Mouse (Mus musculus) megakaryocyte, embryonic 14.5 days (primary cell): ENCODE measurements around the gene Nr0b2. TPM values are rescaled to one million over a fixed set of nuclear protein-coding genes. Genes with fewer than 3 reads are reported as not detected.

Experiments used
- H3K27me3 ChIP-seq: replicated peaks from 2 replicates; pipeline ENCODE3; 2012; ENCODE audit warnings: inconsistent platforms
- H3K36me3 ChIP-seq: replicated peaks from 2 replicates; pipeline ENCODE3; 2012; ENCODE audit warnings: low read length, inconsistent platforms, mixed read lengths
- H3K4me1 ChIP-seq: 2 replicates; pipeline ENCODE4 v1.6.1; 2012; ENCODE audit warnings: inconsistent platforms
- H3K4me3 ChIP-seq: replicated peaks from 2 replicates; pipeline ENCODE3; 2012; ENCODE audit warnings: moderate library complexity, mild to moderate bottlenecking, inconsistent platforms
- H3K9me3 ChIP-seq: 2 replicates; pipeline ENCODE4 v1.6.1; 2012; ENCODE audit warnings: inconsistent platforms
- FLI1 ChIP-seq: IDR thresholded peaks from 2 replicates; pipeline ENCODE4 v1.6.1; 2012; ENCODE audit warnings: low read length, inconsistent platforms, mixed read lengths
- GATA1 ChIP-seq: IDR thresholded peaks from 3 replicates; pipeline ENCODE4 v1.6.1; 2012; ENCODE audit warnings: mixed read lengths, low read length, inconsistent platforms, borderline replicate concordance
- polyA plus RNA-seq: library from polyadenylated mRNA; stranded (reverse); fragments of >175 nt; gene quantifications from 2 replicates; pipeline ENCODE4 v1.2.3, GENCODE M21; 2012; ENCODE audit warnings: low replicate concordance; ENCODE audit not compliant: insufficient read depth

The Nr0b2 gene
- polyA plus RNA-seq, 1 experiment: not detected

DNA sequence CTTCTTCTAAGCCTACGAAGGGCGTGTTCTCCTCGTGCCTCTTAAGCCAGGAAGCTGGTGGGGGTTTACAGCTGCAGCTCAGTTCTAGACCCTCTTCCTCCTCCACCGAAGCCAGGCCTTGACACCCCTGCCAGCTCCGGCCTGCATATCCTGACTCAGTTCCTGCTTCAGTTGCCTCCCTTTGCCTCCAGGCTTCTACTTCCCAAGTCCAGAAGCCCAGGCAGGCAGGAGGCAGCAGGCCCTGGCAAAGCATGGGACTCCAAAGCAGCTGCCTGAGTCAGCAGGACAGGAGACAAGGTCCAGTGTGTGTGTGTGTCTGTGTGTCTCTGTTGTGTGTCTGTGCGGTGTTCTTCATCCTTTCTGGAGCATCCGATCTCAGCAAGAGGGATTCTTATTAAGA, 51.0 kb downstream of the Nr0b2 start:
- Histone ChIP-seq H3K4me1 (peaks cover 21% of the 10 kb centered on the region), H3K27me3 (peaks cover 7% of the 10 kb centered on the region), H3K36me3 (peaks cover 74% of the 10 kb centered on the region), H3K9me3 (no peaks in the 10 kb centered on the region), H3K4me3 (no peak overlapping the region)
- TF ChIP-seq GATA1 (no peak), FLI1 (no peak)

DNA sequence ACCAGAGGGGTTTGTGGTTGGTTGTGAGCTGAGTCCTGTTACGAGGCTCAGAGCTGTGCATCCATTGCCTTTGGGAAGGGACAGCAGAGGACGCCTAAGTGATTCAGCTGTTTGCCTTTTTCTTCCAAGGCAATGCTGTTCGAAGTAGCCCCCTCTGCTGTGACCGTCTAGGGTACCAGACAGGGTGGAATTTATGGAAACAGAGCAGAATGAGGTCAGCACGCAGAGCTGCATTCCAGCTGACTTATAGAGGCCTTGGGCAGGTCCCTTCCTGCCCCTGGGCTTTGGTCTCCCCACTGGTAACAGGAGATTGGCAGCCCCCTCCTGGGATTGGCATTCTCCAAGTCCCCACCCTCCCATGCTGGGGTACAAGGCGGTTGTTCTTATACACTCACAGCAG, 51.7 kb downstream of the Nr0b2 start:
- Histone ChIP-seq H3K27me3 (peaks cover 4% of the 10 kb centered on the region), H3K4me3 (no peak overlapping the region), H3K9me3 (no peaks in the 10 kb centered on the region), H3K4me1 (peaks cover 21% of the 10 kb centered on the region), H3K36me3 (peaks cover 81% of the 10 kb centered on the region)
- TF ChIP-seq FLI1 (no peak), GATA1 (no peak)

DNA sequence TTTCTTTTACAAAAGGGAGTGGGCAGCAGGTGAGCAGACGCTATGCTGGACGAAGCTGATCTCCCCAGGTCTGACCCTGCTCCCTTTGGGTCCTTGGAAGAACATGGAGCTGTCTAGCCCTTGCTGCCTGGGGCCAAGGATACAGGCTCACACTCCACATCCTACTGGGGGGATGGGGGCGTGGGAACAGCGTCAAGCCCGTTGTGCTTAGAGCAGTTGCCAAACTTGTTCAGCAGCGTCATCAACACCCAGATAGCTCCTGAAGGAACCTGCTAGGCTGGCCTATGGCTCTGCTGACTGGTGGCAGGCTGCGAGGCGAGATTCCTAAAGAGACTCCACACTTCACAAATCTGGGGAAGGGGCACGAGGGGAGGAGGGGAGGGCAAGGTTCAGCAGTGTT, 52.2 kb downstream of the Nr0b2 start:
- Histone ChIP-seq H3K9me3 (no peaks in the 10 kb centered on the region), H3K36me3 (peaks cover 86% of the 10 kb centered on the region), H3K4me1 (peaks cover 21% of the 10 kb centered on the region), H3K4me3 (no peak overlapping the region), H3K27me3 (no peaks in the 10 kb centered on the region)
- TF ChIP-seq GATA1 (no peak), FLI1 (no peak)

Other genes starting within 250 kb of the Nr0b2 start
- 85.7 and 118 TPM in 2 replicates for gene Wdtc1, start 199.9 kb upstream of the Nr0b2 start, polyA plus RNA-seq
- gene Slc9a1, start 183.7 kb upstream of the Nr0b2 start, polyA plus RNA-seq: 50.9 and 56.9 TPM in 2 replicates
- gene Tent5b, start 73.2 kb upstream of the Nr0b2 start, polyA plus RNA-seq: 0.97 TPM in 1 of 2 replicates, not detected in the other
- 0.22 and 2.8 TPM in 2 replicates for gene Trnp1, start 54.8 kb upstream of the Nr0b2 start, polyA plus RNA-seq
- 0.83 and 4.7 TPM in 2 replicates for gene Kdf1, start 34.4 kb upstream of the Nr0b2 start, polyA plus RNA-seq
- gene Nudc, start 7.4 kb upstream of the Nr0b2 start, polyA plus RNA-seq: 27.7 and 283 TPM in 2 replicates
- 5.4 and 30.6 TPM in 2 replicates for gene Gpatch3, start 21.4 kb downstream of the Nr0b2 start, polyA plus RNA-seq
- gene Gpn2, start 31.0 kb downstream of the Nr0b2 start, polyA plus RNA-seq: 45.3 and 49.8 TPM in 2 replicates
- 9.2 and 15.3 TPM in 2 replicates for gene Sfn, start 48.8 kb downstream of the Nr0b2 start, polyA plus RNA-seq
- 53.7 and 98.5 TPM in 2 replicates for gene Zdhhc18, start 96.8 kb downstream of the Nr0b2 start, polyA plus RNA-seq
- 9.8 and 12.4 TPM in 2 replicates for gene Pigv, start 119.3 kb downstream of the Nr0b2 start, polyA plus RNA-seq
- gene Arid1a, start 203.4 kb downstream of the Nr0b2 start, polyA plus RNA-seq: 29.1 and 51.7 TPM in 2 replicates